Mouse (Mus musculus) fat pad, adult 2 months (tissue): ENCODE data around the gene Nrn1l.

Source experiments
- DNase-seq: peaks from one replicate; pipeline ENCODE4 v3.0.0-alpha.2; 2011; ENCODE audit warnings: low read depth, low spot score; ENCODE audit errors: extremely low read depth

Gene Nrn1l

DNA sequence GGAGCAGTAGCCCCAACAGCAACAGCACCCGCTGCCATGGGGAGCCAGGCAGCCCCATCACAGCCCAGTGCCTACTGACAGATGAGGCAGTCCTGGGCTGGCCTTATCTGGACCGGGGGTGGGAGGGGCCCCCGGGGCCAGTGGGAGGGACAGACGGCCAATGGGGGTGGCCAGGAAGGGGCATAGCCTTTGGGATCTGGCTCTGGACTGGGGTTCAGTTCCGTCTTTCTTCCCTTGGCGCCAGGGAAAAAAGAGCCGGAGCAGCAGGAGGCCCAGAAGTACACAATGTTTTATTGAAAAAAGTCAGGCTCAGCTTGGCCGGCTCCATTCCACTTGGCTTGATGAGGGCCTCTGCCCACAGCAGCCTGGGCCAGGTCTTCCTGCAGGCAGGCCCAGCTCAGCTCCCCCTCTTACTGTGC lies 50.0 kb downstream of the Nrn1l start, which contains the start of gene Lcat:
Gene Lcat, minus strand, starts transcription at position 62 of the 419 bp plus-strand sequence.
- no peak for DNase-seq
